Mouse (Mus musculus) brown adipose tissue, adult 24 weeks (tissue): ENCODE measurements around the gene Thap4. TPM values are rescaled to one million over a fixed set of nuclear protein-coding genes. Genes with fewer than 3 reads are reported as not detected.

Experiments
- H3K27ac ChIP-seq: fragments of 200-500 bp; replicated peaks from 2 replicates; pipeline ENCODE4 v1.5.1; 2012; ENCODE audit warnings: low read depth, mild to moderate bottlenecking, low read length
- H3K4me1 ChIP-seq: fragments of 200-500 bp; 2 replicates; pipeline ENCODE4 v1.6.1; 2012; ENCODE audit warnings: low read length, mixed read lengths; ENCODE audit not compliant: control insufficient read depth, insufficient read depth, insufficient read length
- H3K4me3 ChIP-seq: fragments of 200-500 bp; 2 replicates; pipeline ENCODE4 v1.5.1; 2012; ENCODE audit warnings: low read depth, mild to moderate bottlenecking, low read length, moderate library complexity; ENCODE audit not compliant: insufficient read depth
- polyA plus RNA-seq: library from polyadenylated mRNA; stranded (reverse); fragments of >200 nt; gene quantifications from 2 replicates; pipeline ENCODE4 v1.2.4, GENCODE M21; 2012; ENCODE audit not compliant: missing spikeins, insufficient read depth, insufficient read length

Thap4 gene
- polyA plus RNA-seq, 1 experiment: 24.1 TPM

GRCm38 (mm10) chr1:93756154-93756553, 1.5 kb upstream of the Thap4 start:
- no peak overlapping the region for H3K4me3 ChIP-seq
- H3K4me1 ChIP-seq: peaks cover 7% of the 10 kb centered on the region; the same call in 1 of the 2 replicates
- no peak overlapping the region for H3K27ac ChIP-seq

DNA sequence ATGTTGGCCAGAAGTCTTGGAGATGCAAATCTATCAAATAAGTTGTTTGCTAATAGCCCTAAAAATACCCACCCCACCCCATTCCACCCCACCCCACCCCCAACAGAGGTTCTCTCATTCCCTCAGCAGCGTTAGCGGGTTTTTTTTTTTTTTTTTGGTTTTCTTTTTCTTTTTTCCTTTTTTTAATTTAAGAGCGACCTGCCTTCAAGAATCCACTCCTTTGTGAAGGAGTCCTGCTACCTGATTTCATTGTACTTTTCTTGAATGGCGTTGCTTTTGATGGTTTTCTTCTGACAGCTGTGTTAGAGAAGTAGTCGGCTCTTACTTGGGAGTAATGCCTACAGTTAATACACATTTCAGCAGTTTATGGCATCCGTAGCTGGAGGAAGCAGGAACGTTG, 954 bp upstream of the Thap4 start:
- no peak overlapping the region for H3K27ac ChIP-seq
- H3K4me1 ChIP-seq: peaks cover 7% of the 10 kb centered on the region; the same call in 1 of the 2 replicates
- peak overlapping the region; percentile 91 for H3K4me3 ChIP-seq

- H3K4me3 ChIP-seq: peak overlapping the region; percentile 91
- peaks cover 7% of the 10 kb centered on the region; the same call in 1 of the 2 replicates for H3K4me1 ChIP-seq
- 0 out of 2 replicates have a peak overlapping the region, but pooled peaks have one; percentile 13 for H3K27ac ChIP-seq
These were observed 587 bp upstream of the Thap4 start for GRCm38 (mm10) chr1:93755291-93755610.

DNA sequence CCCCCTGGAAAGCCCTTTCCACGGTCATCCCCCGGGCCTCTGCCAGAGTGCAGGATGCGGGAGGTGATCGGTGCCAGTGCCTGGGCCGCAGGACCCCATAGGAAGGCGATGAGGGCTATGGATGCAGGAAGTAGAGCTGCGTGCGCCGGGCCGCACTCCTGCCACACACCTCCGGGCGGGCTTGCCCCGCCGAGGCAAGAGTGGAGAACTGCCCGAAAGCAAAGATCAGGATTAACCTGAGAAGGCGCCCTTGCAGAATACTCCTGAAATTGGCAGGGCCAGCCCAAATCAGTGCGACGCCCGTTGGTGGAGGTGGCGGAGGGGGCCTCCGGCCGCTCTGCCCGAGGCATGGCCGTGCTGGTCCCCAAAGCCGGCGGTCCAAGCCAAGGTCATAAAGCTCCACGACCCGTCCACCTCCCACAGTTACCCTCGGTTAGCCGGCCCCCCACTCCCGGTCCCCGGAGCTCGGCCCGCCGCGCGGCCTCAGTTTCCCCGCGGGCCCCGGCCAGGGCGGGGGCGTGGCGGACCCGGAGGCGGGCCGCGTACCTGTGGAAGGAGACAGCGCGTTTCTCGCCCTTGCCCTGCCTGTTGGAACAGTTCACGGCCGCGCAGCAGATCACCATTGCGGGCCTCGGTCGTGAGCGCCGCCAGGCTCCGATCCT, 622 bp downstream of the Thap4 start:
- H3K27ac ChIP-seq: peak overlapping the region; percentile 43; the same call in 1 of the 2 replicates
- H3K4me3 ChIP-seq: peak overlapping the region; percentile 91
- H3K4me1 ChIP-seq: peaks cover 7% of the 10 kb centered on the region; the same call in 1 of the 2 replicates

- no peak within 1 kb of the TSS for H3K27ac ChIP-seq
- no peak within 1 kb of the TSS for H3K4me3 ChIP-seq
- H3K4me1 ChIP-seq: peaks cover 2% of the 10 kb centered on the region; the same call in 1 of the 2 replicates
These were observed 3.4 kb downstream of the Thap4 start, which contains the start of gene Atg4b for GRCm38 (mm10) chr1:93751290-93751689. Atg4b (plus strand) TSS chr1:93751500.

- H3K27ac ChIP-seq: no peak overlapping the region
- peaks cover 8% of the 10 kb centered on the region for H3K4me1 ChIP-seq
- no peak overlapping the region for H3K4me3 ChIP-seq
These were observed 6.1 kb downstream of the Thap4 start for GRCm38 (mm10) chr1:93748539-93748938.

DNA sequence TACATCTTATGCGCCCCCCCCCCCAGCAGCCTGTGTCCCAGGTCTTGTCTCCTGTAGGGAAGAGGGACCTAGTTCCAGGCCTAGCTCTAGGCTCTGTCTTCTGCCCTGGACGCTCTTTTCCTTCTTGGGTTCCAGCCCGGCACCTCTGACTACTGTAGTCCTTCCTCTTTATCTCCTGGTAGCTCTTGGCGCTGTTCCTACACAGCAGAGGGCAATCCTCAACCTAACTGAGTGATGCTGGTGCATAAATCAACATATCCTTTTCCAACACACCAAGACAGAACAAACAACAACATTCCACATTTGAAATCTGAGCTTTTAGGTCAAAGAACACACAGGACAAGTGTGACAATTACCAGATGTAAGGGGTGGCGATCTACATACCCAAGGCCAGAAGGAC, 8.5 kb downstream of the Thap4 start:
- H3K27ac ChIP-seq: no peak overlapping the region
- peaks cover 6% of the 10 kb centered on the region for H3K4me1 ChIP-seq
- no peak overlapping the region for H3K4me3 ChIP-seq

DNA sequence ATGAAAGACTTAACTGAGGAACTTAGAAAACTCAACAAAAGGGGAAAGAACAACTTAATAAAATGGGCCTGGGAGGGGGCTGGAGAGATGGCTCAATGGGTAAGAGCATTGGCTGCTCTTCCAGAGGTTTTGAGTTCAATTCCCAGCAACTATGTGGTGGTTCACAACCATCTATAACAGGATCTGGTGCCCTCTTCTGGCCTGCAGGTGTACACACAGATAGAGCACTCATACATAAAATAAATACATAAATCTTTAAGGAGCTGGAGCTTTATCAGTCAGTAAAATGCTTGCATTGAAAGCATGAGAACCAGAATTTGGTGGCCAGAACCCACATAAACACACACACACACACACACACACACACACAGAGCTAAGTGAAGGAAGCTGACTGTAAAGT, 11.8 kb downstream of the Thap4 start:
- Histone ChIP-seq H3K27ac (no peak overlapping the region), H3K4me1 (peaks cover 6% of the 10 kb centered on the region), H3K4me3 (no peak overlapping the region)

- Histone ChIP-seq H3K4me3 (no peak overlapping the region), H3K27ac (no peak overlapping the region), H3K4me1 (peaks cover 6% of the 10 kb centered on the region)
These were observed 12.7 kb downstream of the Thap4 start for GRCm38 (mm10) chr1:93741987-93742386.

GRCm38 (mm10) chr1:93740671-93741070, 14.0 kb downstream of the Thap4 start:
- H3K4me3 ChIP-seq: no peak overlapping the region
- no peak overlapping the region for H3K27ac ChIP-seq
- peaks cover under 1% of the 10 kb centered on the region; the same call in 1 of the 2 replicates for H3K4me1 ChIP-seq

DNA sequence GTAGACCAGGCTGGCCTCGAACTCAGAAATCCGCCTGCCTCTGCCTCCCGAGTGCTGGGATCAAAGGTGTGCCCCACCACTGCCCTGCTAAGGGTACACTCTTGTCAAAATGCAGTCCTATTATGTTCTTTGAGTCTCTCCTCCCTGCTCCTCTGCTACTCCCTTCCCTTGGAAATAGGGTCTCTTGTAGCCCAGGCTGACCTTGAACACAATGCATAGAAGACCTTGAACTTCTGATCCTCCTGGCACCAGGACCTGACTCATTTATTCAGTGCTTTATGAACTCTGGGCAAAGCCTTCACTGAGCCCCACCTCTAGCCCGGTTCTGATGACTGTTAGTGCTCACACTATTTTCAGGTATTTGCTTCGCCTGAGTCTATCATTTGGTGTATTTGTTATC, 17.0 kb downstream of the Thap4 start:
- no peak overlapping the region for H3K4me3 ChIP-seq
- H3K27ac ChIP-seq: no peak overlapping the region
- no peaks in the 10 kb centered on the region for H3K4me1 ChIP-seq

- no peaks in the 10 kb centered on the region for H3K4me1 ChIP-seq
- no peak overlapping the region for H3K4me3 ChIP-seq
- H3K27ac ChIP-seq: no peak overlapping the region
These were observed 18.8 kb downstream of the Thap4 start for GRCm38 (mm10) chr1:93735859-93736258.

DNA sequence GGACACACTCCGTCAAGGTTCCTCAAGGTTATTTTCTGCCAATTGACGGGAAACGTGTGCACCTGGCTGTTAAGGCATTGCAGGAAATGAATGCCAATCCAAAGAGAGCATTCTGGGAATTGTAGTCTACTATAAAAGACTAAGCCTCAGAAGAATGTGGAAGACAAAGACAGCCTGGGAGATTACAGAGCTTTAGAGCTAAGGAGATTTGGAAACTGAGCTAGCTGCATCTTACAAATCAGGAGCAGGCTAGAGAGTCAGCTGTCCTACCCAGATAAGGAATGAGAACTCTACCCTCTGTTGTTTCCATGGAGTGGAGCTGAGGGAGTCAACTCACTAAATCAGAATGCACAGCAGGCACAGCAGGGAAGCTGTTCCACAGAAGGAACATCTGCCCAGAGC, 22.8 kb downstream of the Thap4 start:
- Histone ChIP-seq H3K4me3 (no peak overlapping the region), H3K4me1 (no peaks in the 10 kb centered on the region), H3K27ac (no peak overlapping the region)

- Histone ChIP-seq H3K27ac (no peak overlapping the region), H3K4me3 (no peak overlapping the region), H3K4me1 (no peaks in the 10 kb centered on the region)
These were observed 23.6 kb downstream of the Thap4 start for GRCm38 (mm10) chr1:93731103-93731502.

DNA sequence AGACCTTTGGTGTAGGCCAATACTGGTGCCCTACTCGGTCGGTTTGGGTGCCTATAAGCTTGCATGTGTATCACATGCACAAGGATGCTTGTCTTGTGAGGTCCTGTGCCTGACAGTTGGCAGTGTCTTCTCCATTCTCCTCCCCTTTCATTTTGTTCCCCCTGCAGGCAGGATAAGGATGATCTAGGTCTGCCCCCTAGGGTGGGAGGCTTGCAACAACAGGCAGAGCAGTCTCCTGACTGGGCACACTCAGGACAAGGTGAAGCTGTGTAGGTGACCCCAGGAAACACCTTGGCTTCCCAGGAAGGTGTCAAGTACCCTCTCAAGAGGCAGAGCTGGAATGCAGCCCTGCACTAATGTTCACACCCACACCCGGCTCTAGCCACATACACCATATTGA, 27.7 kb downstream of the Thap4 start:
- Histone ChIP-seq H3K4me3 (no peak overlapping the region), H3K4me1 (no peaks in the 10 kb centered on the region), H3K27ac (no peak overlapping the region)

DNA sequence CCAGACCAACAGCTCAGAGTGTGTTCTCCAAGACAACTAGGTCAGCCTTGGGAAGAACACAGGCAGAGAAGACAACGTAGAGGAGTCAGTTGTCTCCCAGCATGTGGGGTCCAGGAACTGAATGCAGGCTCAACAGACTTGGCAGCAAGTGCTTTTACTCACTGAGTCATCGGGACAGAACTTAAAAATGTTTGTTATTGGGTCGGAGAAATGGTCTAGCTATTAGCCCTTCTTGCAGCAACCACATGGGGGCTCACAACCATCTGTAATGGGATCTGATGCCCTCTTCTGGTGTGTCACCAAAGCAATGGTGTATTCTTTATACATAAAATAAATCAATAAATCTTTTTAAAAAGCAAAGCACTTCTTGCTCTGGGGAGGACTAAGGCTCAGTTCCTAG, 28.5 kb downstream of the Thap4 start:
- H3K4me1 ChIP-seq: no peaks in the 10 kb centered on the region
- H3K4me3 ChIP-seq: no peak overlapping the region
- H3K27ac ChIP-seq: no peak overlapping the region
